Mouse (Mus musculus) layer of hippocampus, adult 2 months (tissue): ENCODE measurements around the gene Myo9a. TPM values are rescaled to one million over a fixed set of nuclear protein-coding genes. Genes with fewer than 3 reads are reported as not detected.

Experiments
- DNase-seq, 2 experiments: peaks; one replicate each; pipeline ENCODE4 v3.0.0; 2022; ENCODE audit warnings: low spot score in 2 of 2
- H3K27ac ChIP-seq: fragments of 200-600 bp; 2 replicates; pipeline ENCODE4 v1.8.1; 2022
- H3K4me3 ChIP-seq: fragments of 200-600 bp; 2 replicates; pipeline ENCODE4 v1.8.1; 2022; ENCODE audit warnings: mild to moderate bottlenecking
- CTCF ChIP-seq: fragments of 200-600 bp; conservative IDR thresholded peaks from 2 replicates; pipeline ENCODE4 v1.8.1; 2022; ENCODE audit warnings: antibody characterized with exemption, mild to moderate bottlenecking, moderate library complexity
- total RNA-seq, 2 experiments: library from RNA; stranded (reverse); gene quantifications; 2 replicates each; pipeline ENCODE4 v1.2.3; 2021

The Myo9a gene
- total RNA-seq, 2 experiments from 2014 or later = 70.0 to 71.1 TPM

GRCm38 (mm10) chr9:59961201-59961955, 210.7 kb downstream of the Myo9a start:
- no peak overlapping the region for H3K27ac ChIP-seq
- TF ChIP-seq CTCF = no peak

GRCm38 (mm10) chr9:59964367-59964766, 213.7 kb downstream of the Myo9a start:
- no peak for TF ChIP-seq CTCF
- Histone ChIP-seq H3K27ac (no peak overlapping the region), H3K4me3 (no peak overlapping the region)
- no peak for DNase-seq

More at GRCm38 (mm10) chr9:59961201-59961955, 210.7 kb downstream of the Myo9a start:
- DNase-seq = no peak
- no peak overlapping the region for H3K4me3 ChIP-seq

GRCm38 (mm10) chr9:59965046-59965445, 214.3 kb downstream of the Myo9a start:
- H3K4me3 ChIP-seq = no peak overlapping the region
- no peak overlapping the region for H3K27ac ChIP-seq
- TF ChIP-seq CTCF = no peak
- DNase-seq = no peak

- peak; percentile 64 to 77 for DNase-seq
- no peak overlapping the region for H3K27ac ChIP-seq
- H3K4me3 ChIP-seq = no peak overlapping the region
- TF ChIP-seq CTCF = peak; percentile 95
Observed at GRCm38 (mm10) chr9:59969383-59969782, 218.7 kb downstream of the Myo9a start.

- no peak for TF ChIP-seq CTCF
- Histone ChIP-seq H3K27ac (no peak overlapping the region), H3K4me3 (no peak overlapping the region)
- DNase-seq = no peak
Observed at GRCm38 (mm10) chr9:59971263-59971662, 220.6 kb downstream of the Myo9a start.

Other genes starting within 250 kb of the Myo9a start
- 10 to 100 TPM; 47.8 to 51.0 TPM for gene Hexa, start 211.4 kb upstream of the Myo9a start, total RNA-seq
- 1 to 10 TPM; 2.4 to 2.8 TPM for gene Tmem202, start 211.0 kb upstream of the Myo9a start, total RNA-seq
- 10 to 100 TPM; 25.2 to 30.4 TPM for gene Celf6, start 173.0 kb upstream of the Myo9a start, total RNA-seq
- 100 to 1,000 TPM; 129 to 132 TPM for gene Parp6, start 133.6 kb upstream of the Myo9a start, total RNA-seq
- gene Pkm, start 94.5 kb upstream of the Myo9a start, total RNA-seq = 1,000 to 10,000 TPM; 1,301 to 1,421 TPM
- 1 to 10 TPM; 5.7 to 7.5 TPM for gene Gramd2, start 70.8 kb upstream of the Myo9a start, total RNA-seq
- gene Senp8, start 186 bp upstream of the Myo9a start, total RNA-seq = 1 to 10 TPM; 8.4 to 8.6 TPM
- not detected for gene Nr2e3, start 209.8 kb downstream of the Myo9a start, total RNA-seq